Mouse (Mus musculus): ENCODE data around the gene Uaca. TPM values are rescaled to one million over a fixed set of nuclear protein-coding genes. Genes with fewer than 3 reads are reported as not detected.

The Uaca gene
- total and polyA plus RNA-seq, 3 experiments = 0.33 TPM; not detected in 2

GRCm38 (mm10) chr9:60921287-60921686, 126.9 kb downstream of the Uaca start:
- DNase-seq (ENCODE audit: low spot score) (no peak), ATAC-seq (ENCODE audit: extremely low read depth, insufficient number of reproducible peaks, low FRiP score, poor library complexity, severe bottlenecking) (no peak)
- Histone ChIP-seq H3K36me3 (replicated peaks) (no peaks in the 10 kb centered on the region), H3K27me3 (ENCODE audit: insufficient read depth, low read length) (peaks cover 6% of the 10 kb centered on the region), H3K9me3 (replicated peaks) (no peaks in the 10 kb centered on the region), H3K4me1 (ENCODE audit: insufficient read depth, low read depth, low read length) (no peaks in the 10 kb centered on the region), H3K4me3 (ENCODE audit: low read depth, low read length) (no peak overlapping the region)
- TF ChIP-seq TAL1 (conservative IDR thresholded peaks at IDR 0.05; ENCODE audit: low read depth, low read length) (no peak), POLR2AphosphoS5 (IDR thresholded peaks at IDR 0.05; ENCODE audit: insufficient replicate concordance, low read depth, low read length) (no peak), CTCF (IDR thresholded peaks at IDR 0.05; ENCODE audit: low read depth, low read length) (no peak), GATA1 (IDR thresholded peaks at IDR 0.05; ENCODE audit: borderline replicate concordance, low read length) (no peak), GATA2 (IDR thresholded peaks at IDR 0.05; ENCODE audit: borderline replicate concordance, low read depth, low read length) (no peak)

GRCm38 (mm10) chr9:60921831-60922230, 127.5 kb downstream of the Uaca start:
- Histone ChIP-seq H3K9me3 (replicated peaks) (no peaks in the 10 kb centered on the region), H3K4me1 (ENCODE audit: insufficient read depth, low read depth, low read length) (no peaks in the 10 kb centered on the region), H3K36me3 (replicated peaks) (no peaks in the 10 kb centered on the region), H3K4me3 (ENCODE audit: low read depth, low read length) (no peak overlapping the region), H3K27me3 (ENCODE audit: insufficient read depth, low read length) (peaks cover 9% of the 10 kb centered on the region)
- DNase-seq (ENCODE audit: low spot score) = no peak
- TF ChIP-seq GATA2 (IDR thresholded peaks at IDR 0.05; ENCODE audit: borderline replicate concordance, low read depth, low read length) = no peak
- TF ChIP-seq TAL1 (conservative IDR thresholded peaks at IDR 0.05; ENCODE audit: low read depth, low read length) = no peak
- no peak for TF ChIP-seq POLR2AphosphoS5 (IDR thresholded peaks at IDR 0.05; ENCODE audit: insufficient replicate concordance, low read depth, low read length)
- no peak for TF ChIP-seq GATA1 (IDR thresholded peaks at IDR 0.05; ENCODE audit: borderline replicate concordance, low read length)
- no peak for TF ChIP-seq CTCF (IDR thresholded peaks at IDR 0.05; ENCODE audit: low read depth, low read length)
- no peak for ATAC-seq (ENCODE audit: extremely low read depth, insufficient number of reproducible peaks, low FRiP score, poor library complexity, severe bottlenecking)

DNA sequence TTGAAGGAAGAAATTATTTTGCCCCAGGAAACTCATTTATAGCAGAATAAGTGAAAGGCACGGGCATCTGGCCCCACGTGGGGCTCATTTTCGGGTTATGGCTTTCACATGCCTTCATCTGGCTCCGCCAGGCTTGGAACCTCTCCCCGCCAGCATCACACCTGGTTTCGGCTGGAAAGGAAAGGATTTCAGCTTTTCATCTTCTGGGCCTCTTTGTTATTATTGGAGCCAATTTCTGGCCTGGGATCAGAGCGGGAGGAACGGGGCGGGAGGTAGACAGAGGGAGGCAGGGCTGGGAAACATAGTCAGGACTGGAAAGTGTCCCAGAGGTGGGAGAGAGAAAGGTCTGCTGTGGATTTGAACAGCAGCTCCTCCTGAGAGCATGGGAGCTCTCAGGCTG, 132.0 kb downstream of the Uaca start:
- TF ChIP-seq TAL1 (conservative IDR thresholded peaks at IDR 0.05; ENCODE audit: low read depth, low read length) = no peak
- TF ChIP-seq GATA1 (IDR thresholded peaks at IDR 0.05; ENCODE audit: borderline replicate concordance, low read length) = no peak
- no peak for TF ChIP-seq POLR2AphosphoS5 (IDR thresholded peaks at IDR 0.05; ENCODE audit: insufficient replicate concordance, low read depth, low read length)
- no peak for TF ChIP-seq CTCF (IDR thresholded peaks at IDR 0.05; ENCODE audit: low read depth, low read length)
- no peak for TF ChIP-seq GATA2 (IDR thresholded peaks at IDR 0.05; ENCODE audit: borderline replicate concordance, low read depth, low read length)
- Histone ChIP-seq H3K27me3 (ENCODE audit: insufficient read depth, low read length) (peaks cover 3% of the 10 kb centered on the region), H3K4me3 (ENCODE audit: low read depth, low read length) (no peak overlapping the region), H3K36me3 (replicated peaks) (no peaks in the 10 kb centered on the region), H3K9me3 (replicated peaks) (no peaks in the 10 kb centered on the region), H3K4me1 (ENCODE audit: insufficient read depth, low read depth, low read length) (no peaks in the 10 kb centered on the region)
- ATAC-seq (ENCODE audit: extremely low read depth, insufficient number of reproducible peaks, low FRiP score, poor library complexity, severe bottlenecking) (no peak), DNase-seq (ENCODE audit: low spot score) (no peak)

- Histone ChIP-seq H3K4me3 (ENCODE audit: low read depth, low read length) (no peak overlapping the region), H3K27me3 (ENCODE audit: insufficient read depth, low read length) (peaks cover 3% of the 10 kb centered on the region; the same call in 1 of the 2 replicates), H3K9me3 (replicated peaks) (no peaks in the 10 kb centered on the region), H3K4me1 (ENCODE audit: insufficient read depth, low read depth, low read length) (no peaks in the 10 kb centered on the region), H3K36me3 (replicated peaks) (no peaks in the 10 kb centered on the region)
- DNase-seq (ENCODE audit: low spot score) (no peak), ATAC-seq (ENCODE audit: extremely low read depth, insufficient number of reproducible peaks, low FRiP score, poor library complexity, severe bottlenecking) (no peak)
- no peak for TF ChIP-seq POLR2AphosphoS5 (IDR thresholded peaks at IDR 0.05; ENCODE audit: insufficient replicate concordance, low read depth, low read length)
- no peak for TF ChIP-seq CTCF (IDR thresholded peaks at IDR 0.05; ENCODE audit: low read depth, low read length)
- no peak for TF ChIP-seq GATA2 (IDR thresholded peaks at IDR 0.05; ENCODE audit: borderline replicate concordance, low read depth, low read length)
- no peak for TF ChIP-seq TAL1 (conservative IDR thresholded peaks at IDR 0.05; ENCODE audit: low read depth, low read length)
- TF ChIP-seq GATA1 (IDR thresholded peaks at IDR 0.05; ENCODE audit: borderline replicate concordance, low read length) = no peak
Measured at GRCm38 (mm10) chr9:60929290-60929983, 135.1 kb downstream of the Uaca start.

Other genes with a start within 250 kb of the Uaca start
- 0.58 and 1.1 TPM in 2 replicates for gene Lrrc49, start 106.4 kb upstream of the Uaca start, total RNA-seq (2014; fragmentation: Nextera tagmentation)
- gene Lrrc49, start 106.4 kb upstream of the Uaca start, total RNA-seq (2017) = 2.3 and 2.5 TPM in 2 replicates
- gene Lrrc49, start 106.4 kb upstream of the Uaca start, polyA plus RNA-seq (2012) = 0.09 and 0.11 TPM in 2 replicates
- not detected in 2 replicates for gene Larp6, start 81.6 kb upstream of the Uaca start, total RNA-seq (2014; fragmentation: Nextera tagmentation)
- gene Larp6, start 81.6 kb upstream of the Uaca start, total RNA-seq (2017) = 0.17 TPM in 1 of 2 replicates, not detected in the other
- not detected in 2 replicates for gene Larp6, start 81.6 kb upstream of the Uaca start, polyA plus RNA-seq (2012)